Mouse (Mus musculus) heart, embryonic 11.5 days (tissue): Measurements from ENCODE around the gene Sox10. TPM values are rescaled to one million over a fixed set of nuclear protein-coding genes. Genes with fewer than 3 reads are reported as not detected.

Experiments used
- ATAC-seq: fragments of 200-750 bp; cut with Nextera tagmentation; replicated peaks from 2 replicates; pipeline ENCODE4 v1.8.0; 2017; ENCODE audit warnings: moderate library complexity; ENCODE audit not compliant: insufficient number of reproducible peaks, low FRiP score, low TSS enrichment
- H3K27ac ChIP-seq: fragments of 300-500 bp; sonication (generic); 2 replicates; pipeline ENCODE4 v1.5.1; 2014; ENCODE audit warnings: mild to moderate bottlenecking, low read depth, low read length
- H3K27me3 ChIP-seq: fragments of 300-500 bp; sonication (generic); 2 replicates; pipeline ENCODE4 v1.6.1; 2014; ENCODE audit warnings: mild to moderate bottlenecking, low read length, mixed read lengths; ENCODE audit not compliant: control insufficient read depth, insufficient read depth
- H3K36me3 ChIP-seq: fragments of 300-500 bp; sonication (generic); 2 replicates; pipeline ENCODE4 v1.6.1; 2014; ENCODE audit warnings: mild to moderate bottlenecking, low read length, moderate library complexity, mixed read lengths; ENCODE audit not compliant: control insufficient read depth, insufficient read depth
- H3K4me1 ChIP-seq: fragments of 300-500 bp; sonication (generic); 2 replicates; pipeline ENCODE4 v1.6.1; 2014; ENCODE audit warnings: low read length; ENCODE audit not compliant: control insufficient read depth, insufficient read depth
- H3K4me2 ChIP-seq: fragments of 300-500 bp; sonication (generic); 2 replicates; pipeline ENCODE4 v1.6.1; 2014; ENCODE audit warnings: mild to moderate bottlenecking, moderate library complexity
- H3K4me3 ChIP-seq: fragments of 300-500 bp; sonication (generic); 2 replicates; pipeline ENCODE4 v1.5.1; 2014; ENCODE audit warnings: low read depth, low read length
- H3K9ac ChIP-seq: fragments of 300-500 bp; sonication (generic); 2 replicates; pipeline ENCODE4 v1.6.1; 2014; ENCODE audit warnings: mild to moderate bottlenecking, low read depth, low read length, moderate library complexity
- H3K9me3 ChIP-seq: fragments of 300-500 bp; sonication (generic); replicated peaks from 2 replicates; pipeline ENCODE4 v1.6.1; 2016; ENCODE audit warnings: low read length; ENCODE audit not compliant: control insufficient read depth
- WGBS: fragments of 180-500 bp; shearing (Covaris S2); extraction: QIAGEN DNeasy Blood & Tissue Kit; methylation state at CpG from one replicate; pipeline ENCODE4 v1.1.7; 2014; ENCODE audit not compliant: insufficient replicate concordance; 5-methylcytosine and 5-hydroxymethylcytosine counted together
- polyA plus RNA-seq: library from polyadenylated mRNA; unstranded; fragments of >200 nt; fragmentation: Nextera tagmentation; extraction: Ambion mirVana; gene quantifications from 2 replicates; pipeline ENCODE4 v1.2.1, GENCODE M21; 2014

Gene Sox10
- polyA plus RNA-seq, 1 experiment from 2014 or later = 1.1 TPM

DNA sequence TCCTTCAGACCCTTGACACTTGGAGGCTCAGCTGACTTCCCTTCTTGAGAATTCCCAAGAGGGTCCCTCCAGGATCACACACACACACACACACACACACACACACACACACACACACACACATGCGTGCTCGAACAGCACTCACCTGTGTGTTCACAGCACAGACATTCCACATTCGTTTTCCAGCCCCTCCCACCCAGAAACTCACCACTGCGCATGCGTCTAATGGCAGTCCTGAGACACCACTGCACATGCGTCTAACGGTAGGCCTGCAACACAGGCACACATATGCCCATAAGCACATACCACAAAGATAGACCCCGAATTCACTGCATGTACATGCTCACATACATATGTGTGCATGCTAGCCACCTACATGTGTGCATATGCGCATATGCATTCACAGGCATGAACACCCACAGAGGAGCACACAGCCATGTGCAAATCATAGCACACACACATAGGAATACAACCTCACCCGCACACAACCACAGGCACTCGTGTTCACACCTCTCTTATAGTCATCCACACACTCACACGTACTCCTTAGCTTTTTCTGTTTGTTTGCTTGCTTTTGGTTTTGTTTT is 34.4 kb upstream of the Sox10 start:
- Histone ChIP-seq H3K36me3 (no peaks in the 10 kb centered on the region), H3K27me3 (peaks cover 13% of the 10 kb centered on the region)

GRCm38 (mm10) chr15:79195492-79195891 is 30.5 kb upstream of the Sox10 start:
- Histone ChIP-seq H3K9me3 (no peaks in the 10 kb centered on the region), H3K4me2 (no peak overlapping the region), H3K4me3 (no peak overlapping the region), H3K9ac (no peak overlapping the region), H3K36me3 (no peaks in the 10 kb centered on the region), H3K27ac (no peak overlapping the region), H3K4me1 (peaks cover 22% of the 10 kb centered on the region), H3K27me3 (peaks cover 6% of the 10 kb centered on the region; the same call in 1 of the 2 replicates)
- WGBS = 69% methylated on average over 8 of the region's 8 CpGs
- no peak for ATAC-seq

More for the DNA sequence above, 34.4 kb upstream of the Sox10 start:
- no peak for ATAC-seq
- no peak overlapping the region for H3K9ac ChIP-seq
- peaks cover 28% of the 10 kb centered on the region for H3K4me1 ChIP-seq
- no peaks in the 10 kb centered on the region for H3K9me3 ChIP-seq
- WGBS = 81% methylated on average over 12 of the region's 12 CpGs
- H3K4me3 ChIP-seq = no peak overlapping the region
- H3K4me2 ChIP-seq = no peak overlapping the region
- no peak overlapping the region for H3K27ac ChIP-seq

DNA sequence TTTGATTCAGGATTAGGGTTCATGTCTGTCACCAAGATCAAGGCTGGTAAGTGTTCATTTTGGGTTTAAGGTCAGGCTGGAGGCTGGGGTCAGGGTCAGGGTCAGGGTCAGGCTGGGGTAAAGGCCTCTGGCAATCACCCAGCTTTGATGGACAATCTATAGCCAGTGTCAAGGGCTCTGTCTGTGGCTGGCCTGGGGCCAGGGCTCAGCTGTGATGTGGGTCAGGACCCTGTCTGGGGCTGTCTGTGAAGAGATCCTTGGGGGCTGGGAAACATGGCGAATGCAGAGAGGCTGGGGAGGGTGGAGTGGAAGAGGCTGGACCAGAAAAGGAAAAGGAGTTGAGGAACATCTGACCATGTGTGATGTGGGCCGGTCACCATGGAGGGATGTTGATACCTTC is 29.9 kb upstream of the Sox10 start:
- Histone ChIP-seq H3K4me3 (no peak overlapping the region), H3K4me1 (peaks cover 22% of the 10 kb centered on the region), H3K27me3 (peaks cover 6% of the 10 kb centered on the region; the same call in 1 of the 2 replicates), H3K36me3 (no peaks in the 10 kb centered on the region), H3K4me2 (no peak overlapping the region), H3K9ac (no peak overlapping the region), H3K27ac (no peak overlapping the region), H3K9me3 (no peaks in the 10 kb centered on the region)
- no peak for ATAC-seq
- WGBS = 70% methylated on average over 2 of the region's 2 CpGs

DNA sequence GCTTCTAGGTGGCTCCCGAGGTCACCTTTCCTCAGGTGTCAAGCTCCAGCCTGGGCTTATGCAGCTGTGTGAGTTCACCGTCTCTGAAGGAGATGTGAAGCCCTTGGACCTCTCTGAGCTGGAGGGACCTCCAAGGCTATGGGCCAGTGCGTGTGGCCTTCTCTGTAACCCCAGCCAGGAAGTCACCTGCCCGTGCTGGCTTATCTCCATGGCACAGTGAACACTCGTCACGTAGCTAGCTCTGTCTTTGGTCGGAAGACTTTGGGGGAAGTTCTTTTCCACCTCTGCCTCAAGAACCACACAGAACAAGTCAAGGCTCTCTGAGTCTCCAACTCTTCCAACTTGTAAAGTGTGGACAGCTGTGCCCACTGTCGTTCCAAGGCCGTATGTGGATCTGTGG is 29.0 kb upstream of the Sox10 start:
- H3K9me3 ChIP-seq = no peaks in the 10 kb centered on the region
- peaks cover 22% of the 10 kb centered on the region for H3K4me1 ChIP-seq
- H3K9ac ChIP-seq = no peak overlapping the region
- no peak for ATAC-seq
- 61% methylated on average over 9 of the region's 9 CpGs for WGBS
- H3K36me3 ChIP-seq = no peaks in the 10 kb centered on the region
- H3K27me3 ChIP-seq = peaks cover 6% of the 10 kb centered on the region; the same call in 1 of the 2 replicates
- H3K4me3 ChIP-seq = no peak overlapping the region
- no peak overlapping the region for H3K27ac ChIP-seq
- H3K4me2 ChIP-seq = no peak overlapping the region

DNA sequence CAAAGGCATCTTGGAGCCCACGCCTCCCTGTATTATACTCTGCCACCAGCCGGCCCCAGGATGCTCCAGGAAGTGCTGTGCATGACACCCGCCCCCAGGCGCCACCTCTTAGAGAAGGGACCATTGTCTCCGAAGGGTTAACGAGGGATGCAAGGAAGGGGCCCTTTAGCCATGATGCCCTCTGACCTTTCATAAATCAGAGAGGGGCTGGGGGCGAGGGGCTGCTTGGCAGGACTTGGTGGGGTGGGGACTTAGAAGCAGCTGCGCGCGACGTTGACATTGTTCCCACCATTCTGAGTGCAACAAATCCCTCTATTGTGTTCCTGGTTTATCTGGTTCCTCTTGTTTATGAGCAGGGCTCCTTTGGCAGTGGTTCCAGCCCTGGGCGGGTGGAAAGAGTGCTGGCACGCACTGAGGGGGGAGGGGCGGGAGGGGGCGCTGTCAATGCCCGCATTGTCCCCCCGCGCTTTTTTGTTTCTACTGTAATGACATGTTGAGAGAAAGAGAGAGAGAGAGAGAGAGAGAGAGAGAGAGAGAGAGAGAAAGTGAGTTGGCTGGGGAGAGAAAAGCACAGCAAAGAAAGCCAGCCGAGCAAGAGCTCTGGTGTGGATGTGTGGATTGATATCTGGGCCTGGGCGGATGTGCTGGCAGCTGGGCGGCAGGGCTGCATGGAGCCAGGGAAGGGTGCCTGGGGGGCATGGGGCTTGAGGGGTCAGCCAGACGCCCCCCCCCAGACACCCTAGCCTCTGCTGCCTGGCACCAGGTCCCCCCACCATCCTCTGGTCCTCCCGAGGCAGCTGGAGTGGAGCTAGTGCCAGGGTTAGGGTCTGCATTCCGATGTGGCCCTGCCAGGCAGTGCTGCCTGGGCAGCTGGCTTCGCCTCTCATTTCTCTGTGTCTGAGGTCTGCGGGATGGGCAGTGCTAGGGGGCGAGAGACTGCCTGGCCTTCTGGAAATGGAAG is 28.1 kb upstream of the Sox10 start:
- peak overlapping the region; percentile 3 for H3K4me2 ChIP-seq
- H3K9ac ChIP-seq = peak overlapping the region; percentile 56
- H3K36me3 ChIP-seq = no peaks in the 10 kb centered on the region
- 39% methylated on average over 27 of the region's 27 CpGs for WGBS
- H3K27ac ChIP-seq = peak overlapping the region; percentile 25; the same call in 1 of the 2 replicates
- no peak overlapping the region; the same call in 1 of the 2 replicates for H3K4me3 ChIP-seq
- no peaks in the 10 kb centered on the region for H3K9me3 ChIP-seq
- peaks cover 20% of the 10 kb centered on the region for H3K4me1 ChIP-seq
- peaks cover 6% of the 10 kb centered on the region; the same call in 1 of the 2 replicates for H3K27me3 ChIP-seq
- 0 out of 2 replicates have a peak, but pooled peaks have one; percentile 23 for ATAC-seq

- no peak overlapping the region for H3K27ac ChIP-seq
- no peak overlapping the region for H3K4me2 ChIP-seq
Observed at GRCm38 (mm10) chr15:79192450-79192849, 27.4 kb upstream of the Sox10 start.

DNA sequence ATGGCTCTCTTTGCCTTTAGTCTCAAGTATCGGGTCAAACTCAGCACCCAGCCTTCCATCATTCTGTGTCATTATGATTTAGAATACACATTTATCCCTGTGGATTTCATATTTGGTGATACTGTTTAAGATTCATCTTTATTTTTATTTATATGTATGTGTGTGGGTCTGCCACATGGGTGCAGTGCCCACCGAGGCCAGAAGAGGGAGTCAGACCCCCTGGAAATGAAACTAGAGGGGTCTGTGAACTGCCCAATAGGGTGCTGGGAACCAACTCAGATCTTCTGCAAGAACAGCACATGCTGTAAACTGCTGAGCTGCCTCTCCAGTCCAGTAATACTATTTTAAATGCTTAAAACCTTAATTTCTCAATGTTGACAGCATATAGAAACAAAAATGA is 26.4 kb upstream of the Sox10 start:
- Histone ChIP-seq H3K4me3 (no peak overlapping the region), H3K27me3 (no peaks in the 10 kb centered on the region), H3K27ac (no peak overlapping the region), H3K9ac (no peak overlapping the region), H3K36me3 (no peaks in the 10 kb centered on the region), H3K4me2 (no peak overlapping the region), H3K4me1 (peaks cover 20% of the 10 kb centered on the region), H3K9me3 (no peaks in the 10 kb centered on the region)
- no peak for ATAC-seq
- 92% methylated on average over 2 of the region's 2 CpGs for WGBS

More at GRCm38 (mm10) chr15:79192450-79192849, 27.4 kb upstream of the Sox10 start:
- no peak overlapping the region for H3K9ac ChIP-seq
- 0 out of 2 replicates have a peak, but pooled peaks cover 2% of the 10 kb centered on the region for H3K27me3 ChIP-seq
- peaks cover 20% of the 10 kb centered on the region for H3K4me1 ChIP-seq
- no peak for ATAC-seq
- WGBS = 77% methylated on average over 6 of the region's 6 CpGs
- no peaks in the 10 kb centered on the region for H3K36me3 ChIP-seq
- no peaks in the 10 kb centered on the region for H3K9me3 ChIP-seq
- H3K4me3 ChIP-seq = no peak overlapping the region

DNA sequence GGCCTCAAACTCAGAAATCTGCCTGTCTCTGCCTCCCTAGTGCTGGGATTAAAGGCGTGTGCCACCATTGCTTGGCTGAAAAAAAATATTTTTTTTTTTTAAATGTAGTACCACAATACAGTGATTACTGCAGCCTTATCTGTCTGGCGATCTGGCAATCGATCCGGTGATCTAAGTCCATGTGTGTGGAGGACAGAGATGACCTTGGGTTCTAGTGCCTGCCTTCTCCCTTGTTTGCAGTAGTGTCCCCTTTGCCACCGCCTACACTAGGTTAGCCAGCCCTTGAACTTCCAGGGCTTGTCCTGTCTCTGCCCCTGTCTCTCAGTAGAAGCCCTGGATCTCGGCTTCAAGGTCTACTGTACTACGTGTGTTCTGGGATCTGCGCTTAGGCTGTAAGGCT is 22.8 kb upstream of the Sox10 start:
- no peaks in the 10 kb centered on the region for H3K27me3 ChIP-seq
- H3K36me3 ChIP-seq = no peaks in the 10 kb centered on the region
- H3K9me3 ChIP-seq = no peaks in the 10 kb centered on the region
- no peak overlapping the region for H3K4me2 ChIP-seq
- 0 out of 2 replicates have a peak, but pooled peaks cover 1% of the 10 kb centered on the region for H3K4me1 ChIP-seq
- WGBS = 81% methylated on average over 8 of the region's 8 CpGs
- H3K4me3 ChIP-seq = no peak overlapping the region
- no peak overlapping the region for H3K9ac ChIP-seq
- no peak for ATAC-seq
- H3K27ac ChIP-seq = no peak overlapping the region
